Mouse (Mus musculus) MEL-GATA-1-ER (cell line): ENCODE measurements around the gene Setdb1.

Experiments used
- DNase-seq: peaks from one replicate; pipeline ENCODE4 v3.0.0-alpha.2; 2012; ENCODE audit warnings: low read depth; ENCODE audit errors: extremely low read depth

The Setdb1 gene

DNA sequence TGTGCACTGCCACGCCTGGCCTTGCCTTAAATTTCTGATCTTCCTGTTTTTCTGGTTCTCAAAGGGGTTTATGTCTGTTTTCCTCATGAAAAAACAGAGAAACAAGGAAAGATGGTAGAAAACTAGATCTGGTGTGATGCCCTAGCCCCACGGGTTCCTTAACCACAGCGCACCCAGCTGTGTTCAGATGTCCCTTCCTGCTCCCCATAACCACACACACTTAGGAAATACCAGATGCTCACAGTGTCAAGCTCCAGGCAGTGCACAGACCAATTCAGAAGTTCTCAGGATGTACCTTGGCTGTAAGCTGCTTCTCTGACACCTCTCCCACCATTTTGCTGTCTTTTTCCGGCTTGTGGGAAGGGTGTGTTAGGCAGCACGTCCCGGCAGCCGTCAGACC is 62.7 kb downstream of the Setdb1 start:
- no peak for DNase-seq

DNA sequence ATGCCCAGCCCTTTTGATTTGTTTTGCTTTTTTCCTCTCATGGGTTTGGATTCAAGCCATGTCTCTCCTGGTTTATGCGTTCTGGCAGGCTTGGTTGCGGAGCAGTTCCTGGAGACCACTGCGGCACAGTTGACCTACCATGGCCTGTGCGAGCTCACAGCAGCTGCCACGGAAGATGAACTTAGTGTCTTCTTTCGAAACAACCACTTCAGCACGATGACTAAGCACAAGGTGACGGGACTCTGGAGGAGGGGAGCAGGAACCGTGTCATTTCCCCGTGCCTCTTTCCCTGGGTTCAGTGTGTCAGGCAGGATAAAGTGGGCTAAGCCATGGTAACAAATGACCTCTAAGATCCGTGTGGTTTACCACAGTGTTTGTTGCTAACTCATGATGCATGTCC is 63.5 kb downstream of the Setdb1 start:
- no peak for DNase-seq

DNA sequence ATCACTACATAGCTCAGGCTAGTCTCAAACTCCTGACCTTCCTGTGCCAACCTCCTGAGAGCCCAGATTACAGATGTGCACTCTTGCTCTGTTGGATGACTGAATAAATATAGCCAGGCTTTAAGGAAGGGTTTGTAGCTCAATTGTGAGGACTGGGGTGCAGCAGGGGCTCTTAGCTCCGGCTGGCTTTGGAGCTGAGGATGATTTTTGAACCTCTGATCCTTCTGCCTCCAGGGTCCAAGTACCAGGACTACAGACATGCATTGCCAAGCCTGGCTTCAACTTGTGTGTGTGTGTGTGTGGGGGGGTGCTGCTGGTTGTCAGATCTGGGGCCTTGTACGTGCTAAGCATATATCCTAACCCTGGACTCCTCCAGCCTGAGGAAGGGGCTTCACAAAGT is 64.1 kb downstream of the Setdb1 start:
- DNase-seq, result no peak

DNA sequence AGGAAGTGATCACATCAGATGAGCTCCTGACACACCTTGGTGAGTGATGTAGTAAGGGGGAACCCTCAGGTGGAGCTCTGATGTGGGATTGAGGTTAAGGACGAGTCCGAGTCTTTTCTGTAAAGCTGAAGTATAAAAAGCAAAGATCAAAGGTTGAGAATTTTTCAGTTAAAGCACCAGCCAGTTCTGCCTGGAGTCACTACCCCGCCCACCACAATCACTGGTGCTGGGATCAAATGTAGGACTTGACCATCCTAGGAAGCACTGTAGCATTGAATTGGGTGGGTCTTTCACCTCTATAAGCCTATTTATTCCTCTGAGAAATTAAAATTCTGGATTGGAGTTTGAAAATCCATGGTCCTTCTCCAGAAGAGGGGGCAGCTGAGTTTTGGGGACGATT is 66.0 kb downstream of the Setdb1 start:
- DNase-seq, result no peak

DNA sequence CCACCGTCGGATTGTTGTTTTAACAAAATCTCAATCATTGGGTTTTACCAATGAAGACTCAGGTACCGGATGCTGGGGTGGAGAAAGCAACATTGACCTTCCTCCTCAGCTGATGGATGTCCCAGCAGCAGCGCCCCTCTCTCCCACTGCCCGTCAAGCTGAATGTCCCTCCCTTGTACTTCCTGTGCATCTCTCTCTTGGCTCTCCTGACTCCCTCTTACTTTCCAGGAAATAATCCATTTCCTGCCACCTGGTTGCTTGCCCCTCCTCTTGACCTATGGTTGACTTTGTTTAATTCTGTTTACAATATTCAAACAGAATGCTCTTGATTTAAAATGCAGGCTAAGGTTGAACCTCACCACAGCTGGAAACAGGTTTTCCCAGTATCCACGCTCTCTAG is 66.8 kb downstream of the Setdb1 start:
- DNase-seq, result no peak

DNA sequence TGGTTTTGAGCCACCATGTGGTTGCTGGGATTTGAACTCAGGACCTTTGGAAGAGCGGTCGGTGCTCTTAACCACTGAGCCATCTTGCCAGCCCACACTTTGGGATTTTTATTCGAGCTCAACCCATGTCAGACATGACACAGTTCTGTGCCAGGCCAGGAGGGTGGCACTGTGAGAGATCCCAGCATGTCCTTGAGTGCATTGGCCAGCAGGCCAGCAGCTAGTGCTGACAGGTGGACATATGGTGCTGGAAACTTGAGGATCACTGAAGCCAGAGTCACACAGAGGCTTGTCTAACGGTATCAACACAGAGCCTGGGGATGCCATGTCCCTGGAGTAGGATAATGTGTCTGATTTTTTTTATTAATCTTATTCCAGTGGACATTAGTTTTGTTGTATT is 67.6 kb downstream of the Setdb1 start:
- DNase-seq, result no peak

DNA sequence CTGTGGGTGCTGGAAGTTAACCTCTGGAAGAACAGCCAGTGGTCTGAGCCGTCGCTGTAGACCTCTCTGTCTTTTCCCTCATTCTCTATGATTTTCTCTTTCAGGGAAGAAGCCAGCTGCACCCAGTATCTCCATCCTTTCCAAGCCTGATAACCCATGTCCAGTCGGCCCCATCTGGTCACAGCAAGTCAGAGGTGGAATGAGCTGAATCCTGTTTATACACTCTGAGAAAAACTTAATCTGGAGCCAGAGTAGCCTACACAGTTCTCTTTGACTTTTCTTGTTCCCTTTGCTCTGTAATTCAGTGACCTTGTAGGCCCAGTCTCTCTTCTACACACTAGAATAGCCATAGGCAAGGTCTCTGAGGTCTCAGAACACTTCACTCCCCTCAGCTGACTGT is 69.5 kb downstream of the Setdb1 start:
- no peak for DNase-seq

DNA sequence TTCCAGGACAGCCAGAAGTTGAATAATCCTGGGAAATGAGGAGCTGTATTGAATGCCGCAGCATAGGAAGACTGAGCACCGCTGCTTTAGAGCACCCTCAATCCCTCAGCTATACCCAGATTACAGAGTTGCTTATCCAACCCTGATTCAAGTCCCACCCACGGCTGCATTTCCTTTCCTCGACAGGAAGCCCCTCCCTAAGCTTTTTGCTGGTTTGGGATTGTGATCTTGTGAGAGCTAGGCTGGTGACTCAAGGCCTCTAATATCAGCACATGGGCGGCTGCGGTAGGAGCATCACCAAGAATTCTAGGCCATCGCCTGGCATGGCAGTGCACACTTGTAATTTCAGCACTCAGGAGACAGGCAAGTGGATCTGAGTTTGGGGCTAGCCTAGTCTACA is 70.5 kb downstream of the Setdb1 start:
- peak; percentile 93 for DNase-seq

DNA sequence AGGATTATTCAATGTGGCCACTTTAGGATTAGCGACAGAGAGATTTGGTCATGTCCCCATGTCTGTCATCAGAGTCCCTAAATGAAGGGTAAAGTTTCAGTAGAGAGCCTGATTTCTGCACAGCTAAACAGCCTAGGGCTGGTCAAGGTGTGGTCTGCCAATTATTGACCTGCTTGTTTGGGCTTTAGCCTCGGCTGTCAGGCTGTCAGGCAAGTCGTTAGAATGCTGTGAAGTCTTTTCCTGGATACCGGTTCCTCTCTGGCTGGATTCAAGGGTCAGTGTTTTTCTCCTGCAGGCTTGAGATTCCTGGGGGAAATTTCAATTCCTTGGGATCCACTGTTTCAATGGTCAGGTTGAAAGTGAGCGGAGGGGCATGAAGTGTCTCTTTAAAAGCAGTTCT is 71.0 kb downstream of the Setdb1 start:
- no peak for DNase-seq

DNA sequence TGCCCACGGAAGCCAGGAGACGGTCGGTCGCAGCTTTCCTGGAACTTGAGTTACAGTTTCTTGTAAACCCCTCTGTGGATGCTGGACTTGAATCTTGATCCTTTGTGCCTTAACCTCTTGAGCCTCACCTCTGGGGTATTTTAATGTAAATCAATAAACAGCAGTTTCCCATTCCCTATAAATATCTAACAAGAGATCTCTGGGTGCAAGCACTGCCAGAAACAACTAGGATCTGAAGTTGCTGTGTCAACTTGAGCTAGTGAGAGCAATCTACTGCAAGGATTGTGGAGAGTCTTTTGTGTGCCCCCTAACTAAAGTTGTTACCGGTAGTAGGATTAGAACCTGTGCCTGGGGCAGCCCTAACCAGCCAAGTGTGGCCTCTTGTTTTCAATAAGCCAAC is 71.6 kb downstream of the Setdb1 start:
- no peak for DNase-seq

DNA sequence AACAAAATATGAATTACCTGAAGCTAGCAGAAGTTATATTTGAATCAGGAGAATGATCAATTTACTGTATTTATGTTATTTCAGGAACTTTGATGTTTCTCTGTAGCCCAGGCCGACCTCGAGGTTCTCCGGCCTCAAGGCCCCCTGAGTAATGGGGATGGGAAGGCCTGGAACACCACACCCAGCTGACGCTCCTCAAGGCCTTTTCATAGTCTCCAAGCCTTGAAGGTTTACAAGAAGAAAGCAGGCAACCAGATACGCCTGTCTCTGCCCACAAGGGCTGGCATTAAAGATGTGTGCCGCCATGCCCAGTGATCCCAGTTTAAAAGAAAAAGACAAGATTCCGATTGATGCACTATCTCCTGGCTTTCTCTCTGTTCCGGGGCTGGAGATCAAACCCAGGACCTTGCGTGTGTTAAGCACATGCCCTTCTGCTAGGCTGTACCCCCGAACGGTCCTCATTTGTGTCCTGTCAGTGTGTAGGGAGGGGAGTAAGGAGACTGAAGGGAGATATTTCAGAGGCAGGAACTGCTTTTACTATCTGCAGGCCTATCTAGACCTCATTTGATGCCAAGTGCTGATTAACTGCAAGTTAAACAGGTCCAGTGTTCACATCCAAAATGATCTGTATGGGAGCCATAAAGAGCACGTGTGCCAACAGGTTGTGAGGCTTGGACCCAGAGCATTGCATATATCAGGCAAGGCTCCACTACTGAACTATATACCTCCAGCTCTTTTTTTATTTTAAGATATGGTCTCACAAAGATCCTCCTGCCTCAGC is 72.3 kb downstream of the Setdb1 start:
- no peak for DNase-seq

DNA sequence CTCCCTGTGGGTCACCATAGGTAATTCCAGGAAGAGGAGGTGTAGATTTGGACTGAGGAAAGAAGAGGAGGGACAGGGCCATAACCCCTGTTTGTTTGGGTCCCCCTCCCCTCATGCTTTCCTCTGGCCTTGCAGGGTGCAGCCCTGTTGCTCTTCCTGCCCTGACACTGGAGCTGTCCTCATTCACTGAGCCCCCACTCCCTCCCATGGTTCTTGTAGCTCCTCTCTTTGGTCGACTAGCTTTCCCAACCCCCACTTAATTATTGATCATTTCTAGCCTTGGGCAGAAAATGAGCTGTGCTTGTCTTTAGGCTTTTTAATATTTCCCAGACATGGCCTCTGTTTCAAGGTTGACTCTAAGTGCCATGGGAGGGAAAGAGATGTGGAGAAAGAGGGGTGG is 72.9 kb downstream of the Setdb1 start:
- no peak for DNase-seq

DNA sequence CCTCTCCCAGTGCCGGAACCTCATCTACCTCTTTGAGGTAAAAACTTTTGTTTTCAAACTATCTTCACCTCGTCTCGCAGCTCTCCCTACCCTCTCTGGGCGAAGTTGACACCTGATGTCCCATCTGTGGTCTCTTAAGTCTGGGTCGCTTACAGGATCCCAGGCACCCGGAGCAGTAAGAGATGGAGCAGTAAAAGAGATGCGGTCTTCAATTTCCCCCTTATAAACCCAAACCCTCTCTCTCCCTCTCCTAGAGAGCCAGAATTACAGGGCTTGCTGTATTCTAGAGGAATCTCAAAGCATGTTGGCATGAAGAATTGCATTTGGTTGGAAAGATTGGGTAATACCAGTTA is 73.4 kb downstream of the Setdb1 start:
- peak; percentile 57 for DNase-seq

DNA sequence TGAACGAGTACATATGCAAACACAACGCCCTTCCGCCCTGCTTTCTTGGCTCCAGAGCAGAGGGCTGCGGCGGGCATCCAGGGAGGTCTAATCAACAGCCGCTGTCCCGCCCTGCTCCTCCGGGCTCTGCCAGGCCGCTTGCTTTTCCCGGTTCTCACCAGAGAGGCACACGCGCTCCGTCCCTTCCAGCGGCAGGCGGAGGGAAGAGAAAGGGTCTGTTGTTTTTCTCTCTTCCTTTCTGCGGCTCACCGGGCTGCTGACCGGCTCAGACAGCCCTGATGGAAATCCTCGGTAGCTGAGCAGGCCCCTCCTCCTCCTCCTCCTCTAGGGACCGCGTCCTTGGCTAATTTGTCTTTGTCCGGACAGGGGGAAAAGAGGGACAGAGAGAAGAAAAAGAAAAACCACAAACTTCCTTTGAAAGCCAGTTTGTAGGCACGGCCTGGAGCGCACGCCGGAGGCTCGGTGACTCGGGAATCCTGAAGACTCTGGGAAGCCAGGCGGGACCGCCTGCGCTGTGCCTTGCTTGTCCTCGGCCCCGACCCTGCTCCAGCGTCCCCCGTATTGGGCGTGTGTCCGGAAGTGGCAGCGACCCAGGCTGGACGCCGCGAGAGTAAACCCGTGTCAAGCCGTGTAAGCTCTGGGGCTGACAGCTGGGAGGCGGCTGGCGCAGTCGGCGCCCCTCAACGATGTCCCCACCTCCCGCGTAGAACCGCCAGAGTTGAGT is 74.0 kb downstream of the Setdb1 start:
- peak; percentile 73 for DNase-seq

DNA sequence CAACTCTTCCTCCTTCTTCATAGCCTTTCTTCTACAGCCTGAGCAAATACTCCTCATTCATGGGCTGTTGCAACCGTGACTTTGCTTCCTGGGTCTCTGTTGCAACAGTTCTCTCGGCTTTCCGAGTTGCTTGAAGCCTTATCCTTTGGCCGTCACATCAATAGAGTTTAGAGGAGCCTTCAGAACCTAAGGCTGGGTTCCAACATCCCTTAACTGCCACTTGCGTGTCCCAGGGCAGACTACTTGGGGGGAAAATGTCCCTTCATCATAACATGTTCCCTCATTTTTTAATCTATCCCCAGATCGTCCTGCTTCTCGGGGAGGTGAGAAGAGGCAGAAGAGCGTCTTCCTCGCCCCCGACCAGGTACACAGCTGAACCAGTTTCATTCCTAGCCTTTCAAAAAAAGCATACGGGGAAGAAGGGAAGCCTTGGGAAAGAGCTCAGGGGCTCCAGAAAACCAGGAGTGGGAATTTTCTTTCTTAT is 74.6 kb downstream of the Setdb1 start:
- peak; percentile 75 for DNase-seq

DNA sequence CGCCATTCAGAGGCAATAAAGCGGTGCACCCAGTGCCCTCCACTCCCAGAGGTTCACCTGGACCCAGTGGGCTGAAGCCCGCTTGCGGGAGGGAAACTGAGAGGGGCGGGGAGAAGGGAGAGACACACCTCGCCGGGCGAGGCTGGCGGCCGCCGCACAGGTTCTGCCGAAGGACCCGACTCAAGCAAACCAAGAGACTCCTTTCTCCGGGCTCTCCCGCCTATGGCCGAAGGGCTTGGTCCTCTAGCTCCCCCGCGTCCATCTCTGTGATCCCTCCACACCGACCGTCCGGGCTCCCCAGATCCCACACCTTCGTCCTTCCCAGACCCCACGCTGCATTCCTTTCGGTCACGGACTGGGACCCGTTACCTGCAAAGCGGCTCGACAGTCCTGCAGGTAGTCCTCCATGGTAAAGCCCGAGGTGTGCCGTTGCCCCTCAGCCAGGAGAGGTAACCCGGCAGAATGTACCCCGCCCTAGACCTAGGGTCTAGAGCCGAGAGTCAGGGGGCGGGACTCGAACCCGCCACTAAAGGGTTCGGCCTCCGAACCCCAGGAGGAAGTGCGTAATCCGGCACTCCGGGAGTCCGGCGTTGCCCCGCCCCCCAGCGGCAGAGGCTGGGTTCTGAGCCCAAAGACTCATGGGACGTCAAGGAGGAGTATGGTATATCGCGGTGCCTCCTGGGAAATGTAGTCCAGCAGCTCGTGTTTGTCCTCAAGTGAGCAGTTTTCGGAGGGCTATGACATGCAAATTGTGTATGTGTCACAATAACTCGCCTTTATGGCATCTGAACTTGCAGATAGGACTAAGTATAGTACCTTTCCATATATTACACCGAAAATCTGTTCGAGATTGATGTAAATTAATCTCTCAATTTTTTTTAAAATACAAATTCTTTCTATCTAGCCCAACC is 75.5 kb downstream of the Setdb1 start, which contains the start of the genes Mindy1 and Prune1:
Mindy1 (plus strand) TSS at position 130 of the 911 bp plus-strand sequence.
Prune1 (minus strand) TSS at position 861 of the 911 bp plus-strand sequence.
- DNase-seq, result peak; percentile 100

DNA sequence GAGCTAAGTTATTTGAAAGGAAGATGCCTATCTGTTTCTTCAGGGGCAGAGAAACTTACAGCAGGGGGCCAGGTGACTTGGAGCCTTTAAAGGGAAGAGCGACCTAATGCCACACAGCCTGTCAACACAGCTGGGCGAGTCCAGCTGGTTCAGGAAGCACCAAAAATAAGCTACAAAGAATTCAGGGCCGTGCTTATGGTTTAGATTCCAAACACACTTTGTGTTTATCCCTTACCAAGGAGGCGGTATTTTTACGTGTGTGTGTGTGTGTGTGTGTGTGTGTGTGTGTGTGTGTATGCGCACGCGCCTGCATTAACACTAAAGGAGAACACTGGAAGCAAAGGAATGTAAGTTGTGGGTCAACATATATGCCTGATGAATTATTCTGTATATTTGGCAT is 76.3 kb downstream of the Setdb1 start:
- DNase-seq, result peak; percentile 60

DNA sequence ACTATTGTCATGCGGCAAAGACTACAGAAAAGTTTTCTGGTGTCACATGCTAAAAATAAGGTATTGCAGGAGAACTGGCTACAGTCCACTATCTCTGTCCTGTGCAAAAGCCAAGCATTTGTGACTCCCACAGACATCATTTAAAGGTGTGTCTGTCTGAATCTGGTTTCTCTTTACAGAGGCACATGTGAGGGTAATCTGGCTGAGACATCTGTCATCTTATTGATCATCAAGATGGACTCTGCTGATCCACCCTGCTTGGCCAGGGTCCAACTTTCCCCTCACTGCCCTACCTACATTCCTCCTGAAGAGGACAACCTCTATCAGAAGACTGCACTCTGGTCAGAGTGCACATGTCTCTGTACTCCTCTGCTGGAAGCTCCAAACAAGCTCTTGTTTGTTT is 79.9 kb downstream of the Setdb1 start:
- no peak for DNase-seq

DNA sequence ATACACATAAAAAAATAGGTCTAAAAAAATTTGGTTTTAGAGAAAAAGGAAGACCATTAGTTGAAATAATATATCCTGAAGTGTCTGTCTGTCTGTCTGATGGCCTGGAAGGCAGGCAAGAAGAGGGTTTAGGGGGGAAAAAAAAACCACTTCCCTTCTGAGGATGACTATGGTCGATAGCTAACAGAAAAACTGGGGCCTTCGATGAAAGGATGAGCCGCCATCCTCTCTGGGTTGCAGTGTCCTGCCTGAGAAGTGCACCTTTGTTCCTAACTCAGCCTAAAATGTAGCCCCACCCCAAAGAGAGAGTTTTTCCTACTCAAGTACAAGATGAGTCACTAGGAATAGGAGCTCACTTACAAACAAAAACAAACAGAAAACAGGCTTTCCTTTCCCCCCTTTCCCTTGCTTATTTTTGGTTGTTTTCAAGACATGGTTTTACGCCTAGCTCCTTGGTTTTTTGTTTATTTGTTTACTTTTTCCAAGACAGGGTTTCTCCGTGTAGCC is 80.5 kb downstream of the Setdb1 start:
- peak; percentile 62 for DNase-seq

DNA sequence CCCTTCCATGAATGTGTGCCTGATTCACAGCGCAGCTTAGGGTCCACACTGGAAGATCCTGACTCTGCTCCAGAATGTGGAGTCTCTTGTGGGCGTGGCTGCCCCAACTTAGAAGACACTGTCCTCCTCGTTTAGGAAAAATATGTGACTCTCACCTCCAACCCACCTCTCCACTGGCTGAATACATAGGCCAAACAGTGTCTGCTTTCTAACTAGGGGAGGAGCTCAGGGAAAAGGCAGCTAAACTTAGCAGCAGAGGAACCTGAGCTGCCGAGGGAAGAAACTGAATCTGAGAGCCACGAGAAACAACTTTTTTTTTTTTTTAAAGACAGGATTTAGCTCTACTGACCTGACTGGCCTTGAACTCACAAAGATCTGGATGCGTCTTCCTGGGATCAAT is 81.8 kb downstream of the Setdb1 start:
- no peak for DNase-seq

DNA sequence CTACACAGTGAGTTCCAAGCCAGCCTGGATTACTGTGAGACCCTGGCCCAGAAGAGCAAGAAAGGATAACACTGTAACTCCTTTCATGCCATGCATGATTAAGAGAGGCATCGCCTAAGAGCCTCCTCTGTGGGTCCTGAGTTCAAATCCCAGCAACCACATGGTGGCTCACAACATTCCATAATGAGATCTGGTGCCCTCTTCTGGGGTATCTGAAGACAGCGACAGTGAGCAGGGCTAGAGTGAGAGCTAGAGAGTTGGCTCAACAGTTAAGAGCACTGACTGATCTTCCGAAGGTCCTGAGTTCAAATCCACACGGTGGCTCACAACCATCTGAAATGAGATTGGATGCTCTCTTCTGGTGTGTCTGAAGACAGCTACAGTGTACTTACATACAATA is 82.5 kb downstream of the Setdb1 start:
- no peak for DNase-seq
